Mouse (Mus musculus) A20 (cell line): ENCODE results near the gene Gm2115.
A peak's percentile ranks its signal among the peaks of the same experiment; 100 is the strongest.

Source experiments
- DNase-seq: peaks from one replicate; pipeline ENCODE4 v3.0.0-alpha.2; 2011; ENCODE audit warnings: low read depth, low spot score

The Gm2115 gene

DNA sequence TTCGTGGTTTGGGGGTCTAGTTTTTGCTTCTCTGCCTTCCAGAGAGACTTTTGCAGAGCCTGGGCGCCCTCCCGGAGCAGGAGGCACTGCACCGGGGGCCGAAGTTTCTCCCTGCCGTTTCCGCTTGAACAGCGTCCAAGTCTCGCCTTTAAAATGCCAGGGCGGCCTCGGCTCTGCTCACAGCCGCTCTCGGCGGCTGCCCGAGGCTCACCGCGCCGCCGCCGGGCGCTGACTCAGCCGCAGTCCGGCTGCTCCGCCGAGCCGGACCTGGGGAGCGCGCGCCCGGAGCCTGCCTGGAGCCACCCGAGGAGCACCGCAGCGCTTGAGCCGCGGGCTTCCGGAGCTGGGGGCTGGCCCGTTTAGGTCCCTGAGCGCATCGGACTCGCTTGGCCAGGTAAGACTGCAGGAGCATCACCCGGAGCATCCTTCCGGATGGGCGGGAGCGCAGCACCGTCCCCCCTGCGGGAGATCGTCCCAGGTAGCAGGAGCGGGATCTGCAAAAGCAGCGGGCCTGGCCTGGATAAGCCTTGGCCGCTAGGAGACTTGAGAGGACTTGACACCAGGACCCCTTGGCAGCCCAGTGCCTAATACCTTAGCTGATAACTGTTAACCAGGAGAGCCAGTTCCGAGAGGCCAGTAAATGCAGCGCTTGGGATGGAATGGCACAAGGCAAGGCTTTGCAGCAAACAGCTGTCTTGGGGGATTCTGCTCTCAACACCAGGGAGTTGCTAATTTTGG lies at the start of gene Gm2115:
Gm2115 (plus strand) TSS at position 159 of the 738 bp plus-strand sequence.
- DNase-seq = no peak

DNA sequence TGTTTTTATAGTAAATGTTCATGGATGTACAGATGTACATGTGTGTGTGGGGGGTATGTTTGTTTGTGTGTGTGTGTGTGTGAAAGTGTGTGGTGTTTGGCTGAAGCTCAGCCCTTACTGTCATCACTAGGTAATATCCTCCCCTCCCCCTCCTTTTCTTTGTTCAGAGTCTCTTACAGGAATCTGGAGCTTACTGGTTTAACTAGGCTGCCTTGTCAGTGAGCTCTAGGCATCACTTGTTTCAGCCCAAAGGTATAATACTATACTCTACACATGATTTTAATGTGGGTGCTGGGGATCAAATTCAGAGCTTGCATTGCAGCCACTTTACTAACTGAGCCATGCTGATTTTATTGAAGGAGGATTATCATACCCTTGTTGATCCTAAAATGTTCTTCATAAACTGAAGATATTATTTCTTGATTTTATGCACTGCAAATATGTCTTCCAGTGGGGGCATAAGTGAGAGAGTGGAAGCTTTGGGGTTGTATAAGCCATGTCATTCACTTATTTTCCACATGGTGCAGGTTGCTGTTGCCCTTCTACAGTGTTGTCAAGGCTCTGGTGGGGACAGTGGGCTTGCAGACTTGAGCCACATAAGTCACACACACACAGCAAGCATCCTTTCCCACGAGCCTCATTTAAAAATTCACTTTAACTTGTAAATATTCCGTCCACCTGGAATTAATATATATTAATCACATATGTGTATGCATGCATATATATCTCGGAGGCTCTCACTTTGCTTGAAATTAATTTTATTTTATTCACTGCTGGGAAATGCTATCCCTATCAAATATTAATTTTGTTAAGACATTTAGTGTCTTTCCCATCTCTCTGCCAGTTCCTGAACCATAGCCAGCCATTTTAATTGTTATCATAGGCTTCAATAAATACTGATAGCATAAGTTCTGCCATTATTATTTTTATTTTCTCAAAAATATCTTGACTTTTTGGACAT lies 45.0 kb upstream of the Gm2115 start:
- no peak for DNase-seq

DNA sequence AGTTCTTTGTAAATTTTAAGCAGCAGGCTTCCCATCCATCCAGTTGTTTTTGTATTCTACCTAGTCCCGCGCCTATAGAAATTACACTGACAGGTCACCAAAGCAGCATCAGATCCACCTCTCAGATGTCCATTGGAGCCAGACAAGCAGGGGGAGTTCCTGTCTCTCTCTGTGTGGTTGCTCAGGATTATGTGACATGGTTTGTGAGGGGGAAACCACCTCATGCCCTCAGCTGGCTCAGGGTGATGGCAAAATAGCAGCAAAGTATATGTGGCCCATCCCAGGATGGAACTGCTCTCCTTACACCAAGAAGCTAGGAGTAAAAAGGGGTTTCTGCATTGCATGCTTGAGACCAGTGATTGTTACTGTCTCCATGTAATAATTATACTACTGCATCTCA lies 42.3 kb upstream of the Gm2115 start:
- no peak for DNase-seq

- DNase-seq = no peak
These were observed 25.6 kb upstream of the Gm2115 start for GRCm38 (mm10) chr7:84503163-84503562.

DNA sequence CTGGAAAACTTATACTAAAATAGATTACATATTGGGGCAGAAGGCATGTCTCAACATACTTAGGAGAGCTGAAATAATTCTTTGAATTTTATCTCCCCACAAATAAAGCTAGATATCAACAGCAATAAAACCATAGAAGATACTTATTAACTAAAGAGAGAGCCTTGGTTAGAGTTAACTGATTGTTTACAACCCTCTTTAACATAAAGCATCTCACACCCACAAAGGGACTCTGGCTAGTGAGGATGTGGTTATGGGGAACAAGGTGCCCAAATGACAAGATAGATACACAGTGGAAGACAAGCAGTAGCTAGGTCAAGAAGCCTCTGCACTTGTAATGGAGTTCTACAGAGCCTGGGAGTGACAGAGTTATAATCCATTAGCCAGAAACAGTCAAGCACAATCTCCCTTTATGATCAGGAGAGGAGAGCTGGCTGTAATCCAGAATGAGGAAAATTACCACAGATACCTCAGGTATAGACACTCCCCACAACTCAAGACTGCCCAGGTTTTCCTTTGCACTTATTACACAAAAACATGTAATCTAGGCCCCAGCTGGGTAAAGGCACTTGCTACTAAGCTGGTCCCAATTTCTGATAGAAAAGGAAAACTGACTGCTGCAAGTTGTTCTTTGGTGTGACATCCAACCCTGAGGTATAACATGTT lies 10.1 kb upstream of the Gm2115 start:
- no peak for DNase-seq

DNA sequence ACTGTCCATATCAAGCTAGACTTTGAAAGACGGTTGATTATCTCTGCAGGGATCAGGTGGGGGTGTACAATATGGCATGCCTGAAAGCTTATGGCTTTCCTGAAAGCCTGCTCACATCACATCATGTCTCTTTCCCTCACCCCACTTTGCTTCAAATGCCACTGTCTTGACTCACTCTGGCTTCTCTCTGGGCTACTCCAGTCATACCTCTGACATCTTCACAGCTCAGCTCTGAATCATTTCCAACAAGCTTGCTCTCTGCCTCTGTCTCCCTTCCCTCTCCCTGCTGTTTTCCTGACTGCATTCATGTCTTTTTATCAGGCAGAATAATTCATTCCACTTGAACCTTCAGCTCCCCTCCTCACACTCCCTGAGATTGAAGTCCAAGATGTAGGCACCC lies 7.4 kb upstream of the Gm2115 start:
- DNase-seq = no peak

DNA sequence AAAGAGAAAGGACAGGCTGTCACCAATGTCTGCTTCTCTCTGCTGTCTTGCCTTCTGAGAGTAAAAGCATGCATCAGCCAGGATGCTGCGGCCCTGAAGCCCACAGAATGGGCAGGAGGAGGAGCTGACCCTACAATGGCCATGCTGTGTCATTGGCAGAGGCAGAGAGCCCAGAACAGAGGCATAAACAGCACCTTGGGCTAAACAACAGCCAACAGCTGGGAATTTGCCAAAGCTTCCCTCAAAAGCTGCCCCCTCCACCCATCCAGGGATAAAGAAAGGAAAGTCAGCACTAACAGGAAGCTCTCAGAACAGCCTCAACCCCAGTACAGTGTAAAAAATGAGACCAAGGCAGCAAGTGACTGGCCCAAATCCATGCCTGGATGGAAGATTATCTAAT lies 6.3 kb upstream of the Gm2115 start:
- DNase-seq = no peak

DNA sequence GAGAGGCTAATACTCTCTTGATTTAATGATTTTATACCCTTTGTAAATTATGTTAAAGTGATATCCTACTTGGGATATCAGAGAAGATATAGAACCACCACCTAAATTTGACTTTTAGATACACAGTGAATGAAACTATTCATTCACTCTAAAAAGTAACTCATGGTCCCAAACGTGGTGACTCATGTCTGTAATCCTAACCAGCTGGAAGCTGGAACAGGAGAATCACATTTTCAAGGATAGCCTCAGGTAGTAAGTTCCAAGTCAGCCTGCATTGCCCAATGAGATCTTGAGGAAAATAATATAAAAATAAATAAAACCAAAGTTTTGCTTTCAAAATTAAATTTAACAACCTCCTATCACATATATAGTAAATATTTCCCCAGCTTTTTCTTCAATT lies 2.6 kb upstream of the Gm2115 start:
- no peak for DNase-seq

DNA sequence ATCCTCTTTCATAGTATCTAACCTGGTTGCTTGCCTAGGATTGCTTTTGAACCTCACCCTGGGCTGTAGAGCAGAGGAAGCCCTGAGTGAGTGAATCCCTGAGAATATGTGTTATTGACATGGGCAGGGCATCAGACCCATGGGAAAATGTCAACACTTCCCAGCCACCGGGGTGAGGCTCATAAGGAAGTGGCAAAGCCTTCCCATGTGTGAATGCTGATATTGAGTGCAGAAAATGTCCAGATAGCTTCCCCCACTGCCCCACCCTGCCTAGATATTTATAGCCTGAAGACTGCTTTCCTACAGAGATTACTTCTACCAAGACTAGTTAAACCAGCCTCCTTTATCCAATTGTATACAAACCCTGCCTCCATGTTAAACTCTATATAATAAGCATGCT lies 4.0 kb downstream of the Gm2115 start:
- DNase-seq = no peak

- DNase-seq = no peak
These were observed 5.9 kb downstream of the Gm2115 start for GRCm38 (mm10) chr7:84534632-84535031.

DNA sequence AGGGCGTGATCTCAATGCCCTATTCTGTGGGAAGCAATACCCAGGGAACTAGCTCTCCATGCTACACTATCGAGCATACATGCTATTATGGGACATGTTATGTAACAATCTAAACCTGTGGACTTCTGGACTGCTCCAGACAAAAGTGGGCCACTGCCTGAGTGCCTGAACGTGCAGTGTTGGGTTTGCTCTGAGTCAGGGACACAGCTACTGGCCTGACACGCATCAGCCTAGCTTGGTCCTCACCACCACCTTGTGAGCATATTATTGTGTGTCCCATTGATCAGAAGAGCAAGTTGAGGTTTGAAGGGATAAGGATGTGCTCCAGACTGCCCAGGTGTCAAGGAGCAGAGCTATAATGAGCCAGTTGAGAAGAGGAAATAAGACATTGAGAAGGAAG lies 16.2 kb downstream of the Gm2115 start:
- DNase-seq = no peak

DNA sequence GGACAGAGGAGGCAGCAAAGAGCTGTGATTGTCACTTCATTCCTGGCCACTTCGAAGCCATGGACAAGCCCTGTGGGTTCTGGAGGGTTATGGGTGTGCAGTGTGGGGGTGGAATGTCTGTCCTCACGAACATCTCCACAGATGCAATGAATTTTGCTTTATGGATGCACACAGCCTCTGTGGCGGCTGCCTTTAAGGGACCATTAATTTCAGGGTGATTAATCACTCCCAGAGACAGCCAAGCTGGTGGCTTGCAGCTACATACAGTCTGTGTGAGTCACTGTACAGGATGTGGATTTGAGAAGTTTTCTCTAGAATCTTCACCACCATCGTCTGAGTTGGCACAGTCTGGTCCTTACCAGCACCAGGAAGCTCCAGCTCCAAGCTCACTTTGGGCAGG lies 17.9 kb downstream of the Gm2115 start:
- DNase-seq = no peak

- DNase-seq = peak; percentile 45
These were observed 22.7 kb downstream of the Gm2115 start for GRCm38 (mm10) chr7:84551472-84551871.

DNA sequence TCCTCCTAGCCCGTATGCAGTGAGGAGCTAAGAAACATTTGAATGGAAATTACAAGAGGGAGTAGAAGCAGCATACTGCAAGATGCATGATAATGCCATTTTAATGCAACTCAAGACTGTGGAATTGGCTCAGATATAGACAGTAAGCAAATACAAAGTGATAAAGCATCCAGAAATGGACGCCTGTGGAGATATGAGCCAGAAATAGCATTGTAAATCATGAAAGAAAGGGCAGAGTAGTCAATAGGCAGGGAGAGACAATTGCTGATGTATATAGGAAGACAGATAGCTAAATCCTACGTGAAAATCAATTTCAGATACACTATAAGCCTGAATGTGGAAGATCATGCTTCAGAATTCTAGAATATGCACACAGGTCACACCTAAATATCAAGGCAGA lies 26.5 kb downstream of the Gm2115 start:
- DNase-seq = no peak

DNA sequence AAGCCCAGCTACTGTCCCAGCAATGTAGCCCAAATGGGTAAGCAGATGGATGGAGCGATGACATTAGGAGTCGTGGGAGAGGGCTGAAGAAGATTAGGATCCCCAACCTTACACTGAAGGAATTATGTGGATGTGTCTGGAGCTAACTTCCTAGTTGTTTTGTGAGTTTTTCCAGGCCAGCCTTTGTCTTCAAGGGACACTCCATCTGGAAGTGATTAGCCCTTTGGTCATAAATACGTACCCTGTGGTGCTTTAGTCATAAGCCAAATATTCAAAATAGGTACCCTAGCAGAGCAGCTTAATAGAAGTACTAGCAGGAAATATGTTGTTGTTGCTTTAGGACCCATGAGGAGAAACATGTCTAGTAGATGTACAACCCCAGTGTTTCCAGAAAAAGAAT lies 28.6 kb downstream of the Gm2115 start:
- no peak for DNase-seq

- no peak for DNase-seq
These were observed 31.7 kb downstream of the Gm2115 start for GRCm38 (mm10) chr7:84560500-84560899.

- DNase-seq = no peak
These were observed 35.5 kb downstream of the Gm2115 start for GRCm38 (mm10) chr7:84564236-84564635.

DNA sequence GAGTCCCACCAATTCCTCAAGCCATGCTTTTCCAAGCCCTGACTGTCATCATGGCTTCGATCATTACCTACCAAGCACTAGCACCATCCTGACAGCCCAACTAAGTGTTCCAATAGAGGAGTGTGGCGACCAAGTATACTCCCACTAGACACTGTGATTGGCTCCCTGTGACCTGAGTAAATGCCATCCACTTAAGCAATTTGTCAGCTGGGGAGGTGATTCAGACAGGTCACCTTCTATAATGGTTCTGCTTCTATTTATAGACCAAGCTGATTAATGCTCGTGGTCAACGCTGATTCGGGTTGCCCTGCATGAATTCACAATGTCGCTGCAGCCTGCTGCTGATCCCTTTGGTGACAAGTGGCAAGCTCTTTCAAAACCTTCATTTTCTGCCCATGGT lies 37.4 kb downstream of the Gm2115 start:
- no peak for DNase-seq

DNA sequence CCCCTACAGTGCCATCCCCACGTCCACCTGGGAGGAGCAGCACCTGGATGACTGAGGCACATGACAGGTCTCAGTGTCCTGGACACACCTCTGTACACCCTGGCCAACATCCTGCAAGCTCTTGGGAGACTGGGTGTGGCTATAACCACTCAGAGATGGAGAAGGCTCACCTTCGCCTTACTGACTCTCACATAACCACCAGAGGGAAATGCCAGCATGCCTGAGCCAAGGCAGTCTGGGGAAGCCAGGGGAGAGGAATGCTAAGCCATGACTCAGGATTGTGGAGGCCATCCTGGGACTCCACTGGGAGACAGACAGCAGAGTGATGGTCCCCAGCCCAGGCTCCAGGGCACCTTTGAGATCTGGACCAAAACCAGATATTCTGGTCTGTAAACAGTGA lies 48.3 kb downstream of the Gm2115 start:
- no peak for DNase-seq

DNA sequence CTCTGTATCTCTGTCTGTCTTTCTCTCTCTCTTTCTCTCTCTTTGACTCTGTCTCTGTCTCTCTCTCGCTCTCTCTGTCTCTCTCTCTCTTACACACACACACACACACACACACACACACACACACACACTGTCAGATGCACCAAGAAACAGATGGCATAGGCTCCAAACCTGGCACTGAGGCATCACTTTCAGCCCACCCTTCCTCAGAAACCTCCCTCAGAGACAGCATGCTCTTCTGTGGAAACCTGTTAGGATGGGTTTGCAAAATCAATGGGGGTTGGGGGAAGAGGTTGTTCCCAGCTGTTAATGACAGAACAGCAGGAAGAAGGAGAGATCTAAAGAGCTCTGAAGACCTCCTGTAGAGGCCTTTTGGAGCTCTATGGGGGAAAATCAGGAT lies 50.1 kb downstream of the Gm2115 start:
- no peak for DNase-seq

- DNase-seq = no peak
These were observed 51.0 kb downstream of the Gm2115 start for GRCm38 (mm10) chr7:84579769-84580168.

DNA sequence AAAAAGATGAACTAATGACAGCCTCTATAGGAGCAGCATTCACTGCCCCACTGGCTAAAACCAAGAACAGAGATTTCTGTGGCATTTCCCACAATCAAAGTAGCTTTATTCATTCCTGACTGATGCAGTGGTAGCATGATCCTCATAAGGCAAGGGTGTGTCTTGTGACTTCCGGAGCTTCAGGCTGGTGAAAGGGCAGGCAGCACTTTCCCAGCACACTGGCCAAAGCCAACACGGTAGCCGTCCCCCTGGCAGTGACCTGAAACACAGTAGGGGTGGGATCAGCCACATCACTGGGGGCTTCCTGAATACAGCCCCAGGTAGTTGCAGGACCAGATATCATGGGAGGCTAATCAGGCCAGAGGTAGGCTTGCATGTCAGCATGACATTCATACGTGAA lies 56.3 kb downstream of the Gm2115 start:
- DNase-seq = no peak
